Mouse (Mus musculus) lung, postnatal 25 days (tissue): ENCODE measurements around the gene Ccs.
A peak's percentile ranks its signal among the peaks of the same experiment; 100 is the strongest.

Experiments
- DNase-seq: peaks from one replicate; pipeline ENCODE4 v3.0.0; 2022; ENCODE audit warnings: low spot score

Gene Ccs

GRCm38 (mm10) chr19:4782891-4783290, 56.2 kb downstream of the Ccs start:
- DNase-seq = peak; percentile 44
